Mouse (Mus musculus): Measurements from ENCODE around the gene Gm20388. TPM values are rescaled to one million over a fixed set of nuclear protein-coding genes. Genes with fewer than 3 reads are reported as not detected.

Gene Gm20388
- polyA plus RNA-seq, 1 experiment from 2014 or later: not detected

- Histone ChIP-seq H3K4me1 (replicated peaks; ENCODE audit: control insufficient read depth, insufficient read depth) (peaks cover 9% of the 10 kb centered on the region), H3K4me2 (replicated peaks; ENCODE audit: low read depth) (no peak overlapping the region), H3K27ac (replicated peaks) (no peak overlapping the region), H3K9ac (ENCODE audit: low read length) (no peak overlapping the region), H3K36me3 (ENCODE audit: control insufficient read depth, insufficient read depth, low read length) (no peaks in the 10 kb centered on the region), H3K9me3 (ENCODE audit: control insufficient read depth, low read length) (no peaks in the 10 kb centered on the region), H3K27me3 (ENCODE audit: control insufficient read depth, insufficient read depth, low read length) (no peaks in the 10 kb centered on the region), H3K4me3 (ENCODE audit: low read depth, low read length) (no peak overlapping the region)
- DNase-seq (ENCODE audit: low spot score) (no peak), ATAC-seq (ENCODE audit: low FRiP score, low TSS enrichment) (no peak)
- TF ChIP-seq EP300 (optimal IDR thresholded peaks at IDR 0.05): no peak
- no peak for TF ChIP-seq CTCF (IDR thresholded peaks at IDR 0.05; ENCODE audit: low read depth)
- 71% methylated on average over 5 of the region's 5 CpGs for WGBS
Observed at GRCm38 (mm10) chr8:120684082-120684481, 773.4 kb downstream of the Gm20388 start.

- DNase-seq (ENCODE audit: low spot score) (peak; percentile 67), ATAC-seq (ENCODE audit: low FRiP score, low TSS enrichment) (peak; percentile 64)
- WGBS: 21% methylated on average over 5 of the region's 5 CpGs
- peaks cover 9% of the 10 kb centered on the region for H3K4me1 ChIP-seq (replicated peaks; ENCODE audit: control insufficient read depth, insufficient read depth)
- H3K4me2 ChIP-seq (replicated peaks; ENCODE audit: low read depth): no peak overlapping the region
- H3K4me3 ChIP-seq (ENCODE audit: low read depth, low read length): no peak overlapping the region
- no peak overlapping the region for H3K9ac ChIP-seq (ENCODE audit: low read length)
- H3K27me3 ChIP-seq (ENCODE audit: control insufficient read depth, insufficient read depth, low read length): no peaks in the 10 kb centered on the region
- H3K27ac ChIP-seq (replicated peaks): peak overlapping the region; percentile 61
- H3K9me3 ChIP-seq (ENCODE audit: control insufficient read depth, low read length): no peaks in the 10 kb centered on the region
- no peaks in the 10 kb centered on the region for H3K36me3 ChIP-seq (ENCODE audit: control insufficient read depth, insufficient read depth, low read length)
- TF ChIP-seq EP300 (optimal IDR thresholded peaks at IDR 0.05): no peak
- no peak for TF ChIP-seq CTCF (IDR thresholded peaks at IDR 0.05; ENCODE audit: low read depth)
Observed at GRCm38 (mm10) chr8:120685097-120685496, 774.5 kb downstream of the Gm20388 start.

- Histone ChIP-seq H3K27ac (replicated peaks) (peak overlapping the region; percentile 61), H3K27me3 (ENCODE audit: control insufficient read depth, insufficient read depth, low read length) (no peaks in the 10 kb centered on the region), H3K9me3 (ENCODE audit: control insufficient read depth, low read length) (no peaks in the 10 kb centered on the region), H3K4me1 (replicated peaks; ENCODE audit: control insufficient read depth, insufficient read depth) (peaks cover 9% of the 10 kb centered on the region), H3K4me2 (replicated peaks; ENCODE audit: low read depth) (no peak overlapping the region), H3K36me3 (ENCODE audit: control insufficient read depth, insufficient read depth, low read length) (no peaks in the 10 kb centered on the region), H3K4me3 (ENCODE audit: low read depth, low read length) (no peak overlapping the region), H3K9ac (ENCODE audit: low read length) (no peak overlapping the region)
- WGBS: 83% methylated on average over 8 of the region's 8 CpGs
- TF ChIP-seq CTCF (IDR thresholded peaks at IDR 0.05; ENCODE audit: low read depth) (no peak), EP300 (optimal IDR thresholded peaks at IDR 0.05) (no peak)
- ATAC-seq (ENCODE audit: low FRiP score, low TSS enrichment) (no peak), DNase-seq (ENCODE audit: low spot score) (no peak)
Observed at GRCm38 (mm10) chr8:120685591-120685990, 775.0 kb downstream of the Gm20388 start.

GRCm38 (mm10) chr8:120686051-120686450 is 775.4 kb downstream of the Gm20388 start:
- no peak overlapping the region for H3K4me3 ChIP-seq (ENCODE audit: low read depth, low read length)
- H3K36me3 ChIP-seq (ENCODE audit: control insufficient read depth, insufficient read depth, low read length): no peaks in the 10 kb centered on the region
- WGBS: 82% methylated on average over 13 of the region's 13 CpGs
- no peak overlapping the region for H3K9ac ChIP-seq (ENCODE audit: low read length)
- no peak overlapping the region for H3K4me2 ChIP-seq (replicated peaks; ENCODE audit: low read depth)
- TF ChIP-seq EP300 (optimal IDR thresholded peaks at IDR 0.05): no peak
- no peak for TF ChIP-seq CTCF (IDR thresholded peaks at IDR 0.05; ENCODE audit: low read depth)
- H3K27me3 ChIP-seq (ENCODE audit: control insufficient read depth, insufficient read depth, low read length): no peaks in the 10 kb centered on the region
- ATAC-seq (ENCODE audit: low FRiP score, low TSS enrichment) (no peak), DNase-seq (ENCODE audit: low spot score) (no peak)
- H3K27ac ChIP-seq (replicated peaks): no peak overlapping the region
- peaks cover 9% of the 10 kb centered on the region for H3K4me1 ChIP-seq (replicated peaks; ENCODE audit: control insufficient read depth, insufficient read depth)
- no peaks in the 10 kb centered on the region for H3K9me3 ChIP-seq (ENCODE audit: control insufficient read depth, low read length)

GRCm38 (mm10) chr8:120686576-120686975 is 775.9 kb downstream of the Gm20388 start:
- no peak for ATAC-seq (ENCODE audit: low FRiP score, low TSS enrichment)
- H3K4me1 ChIP-seq (replicated peaks; ENCODE audit: control insufficient read depth, insufficient read depth): peaks cover 9% of the 10 kb centered on the region
- no peak for TF ChIP-seq EP300 (optimal IDR thresholded peaks at IDR 0.05)
- TF ChIP-seq CTCF (IDR thresholded peaks at IDR 0.05; ENCODE audit: low read depth): no peak
- H3K9me3 ChIP-seq (ENCODE audit: control insufficient read depth, low read length): no peaks in the 10 kb centered on the region
- H3K27ac ChIP-seq (replicated peaks): no peak overlapping the region
- no peak for DNase-seq (ENCODE audit: low spot score)
- H3K27me3 ChIP-seq (ENCODE audit: control insufficient read depth, insufficient read depth, low read length): no peaks in the 10 kb centered on the region
- no peak overlapping the region for H3K9ac ChIP-seq (ENCODE audit: low read length)
- H3K4me3 ChIP-seq (ENCODE audit: low read depth, low read length): no peak overlapping the region
- H3K36me3 ChIP-seq (ENCODE audit: control insufficient read depth, insufficient read depth, low read length): no peaks in the 10 kb centered on the region
- no peak overlapping the region for H3K4me2 ChIP-seq (replicated peaks; ENCODE audit: low read depth)
- WGBS: 78% methylated on average over 5 of the region's 5 CpGs

- no peak for TF ChIP-seq CTCF (IDR thresholded peaks at IDR 0.05; ENCODE audit: low read depth)
- no peak for TF ChIP-seq EP300 (optimal IDR thresholded peaks at IDR 0.05)
- Histone ChIP-seq H3K36me3 (ENCODE audit: control insufficient read depth, insufficient read depth, low read length) (no peaks in the 10 kb centered on the region), H3K4me3 (ENCODE audit: low read depth, low read length) (no peak overlapping the region), H3K27me3 (ENCODE audit: control insufficient read depth, insufficient read depth, low read length) (no peaks in the 10 kb centered on the region), H3K4me2 (replicated peaks; ENCODE audit: low read depth) (no peak overlapping the region), H3K9me3 (ENCODE audit: control insufficient read depth, low read length) (no peaks in the 10 kb centered on the region), H3K4me1 (replicated peaks; ENCODE audit: control insufficient read depth, insufficient read depth) (peaks cover 9% of the 10 kb centered on the region), H3K9ac (ENCODE audit: low read length) (no peak overlapping the region), H3K27ac (replicated peaks) (no peak overlapping the region)
- 57% methylated on average over 8 of the region's 8 CpGs for WGBS
- ATAC-seq (ENCODE audit: low FRiP score, low TSS enrichment) (no peak), DNase-seq (ENCODE audit: low spot score) (no peak)
Observed at GRCm38 (mm10) chr8:120687786-120688185, 777.1 kb downstream of the Gm20388 start.
